Mouse (Mus musculus) limb, embryonic 10.5 days (tissue): Measurements from ENCODE around the gene Chrng. TPM values are rescaled to one million over a fixed set of nuclear protein-coding genes. Genes with fewer than 3 reads are reported as not detected.

Source experiments
- DNase-seq: peaks from one replicate; pipeline ENCODE4 v3.0.0-alpha.2; 2017; ENCODE audit warnings: low spot score
- H3K27ac ChIP-seq: fragments of 300-500 bp; sonication (generic); 2 replicates; pipeline ENCODE4 v1.5.1; 2016; ENCODE audit warnings: mild to moderate bottlenecking
- H3K27me3 ChIP-seq: fragments of 300-500 bp; sonication (generic); 2 replicates; pipeline ENCODE4 v1.6.1; 2016; ENCODE audit warnings: low read depth, mild to moderate bottlenecking; ENCODE audit not compliant: poor library complexity, severe bottlenecking
- H3K36me3 ChIP-seq: fragments of 300-500 bp; sonication (generic); 2 replicates; pipeline ENCODE4 v1.6.1; 2016; ENCODE audit warnings: mild to moderate bottlenecking, moderate library complexity
- H3K4me1 ChIP-seq: fragments of 300-500 bp; sonication (generic); 2 replicates; pipeline ENCODE4 v1.6.1; 2016
- H3K4me3 ChIP-seq: fragments of 300-500 bp; sonication (generic); 2 replicates; pipeline ENCODE4 v1.5.1; 2016; ENCODE audit warnings: mild to moderate bottlenecking, moderate library complexity
- H3K9me3 ChIP-seq: fragments of 300-500 bp; sonication (generic); replicated peaks from 2 replicates; pipeline ENCODE4 v1.6.1; 2016; ENCODE audit warnings: mild to moderate bottlenecking
- WGBS: fragments of 180-500 bp; shearing (Covaris S2); methylation state at CpG from one replicate; pipeline ENCODE4 v1.1.7; 2016; 5-methylcytosine and 5-hydroxymethylcytosine counted together
- polyA plus RNA-seq: library from polyadenylated mRNA; unstranded; fragments of >200 nt; fragmentation: Nextera tagmentation; extraction: Ambion mirVana; gene quantifications from 2 replicates; pipeline ENCODE4 v1.2.1, GENCODE M21; 2016

Chrng gene
- polyA plus RNA-seq, 1 experiment from 2014 or later: 0.81 TPM

- WGBS: 32% methylated on average over 9 of the region's 9 CpGs
- Histone ChIP-seq H3K36me3 (no peaks in the 10 kb centered on the region), H3K4me3 (no peak within 1 kb of the TSS), H3K27me3 (peaks cover 82% of the 10 kb centered on the region), H3K4me1 (peaks cover 21% of the 10 kb centered on the region), H3K9me3 (no peaks in the 10 kb centered on the region), H3K27ac (no peak within 1 kb of the TSS)
- DNase-seq: no peak
These were observed 21.4 kb upstream of the Chrng start, which contains the start of gene Prss56 for GRCm38 (mm10) chr1:87183013-87183412. TSS of gene Prss56 (plus strand) at chr1:87183313.

- DNase-seq: peak; percentile 52
- Histone ChIP-seq H3K4me1 (peaks cover 21% of the 10 kb centered on the region), H3K27ac (no peak overlapping the region), H3K9me3 (no peaks in the 10 kb centered on the region), H3K36me3 (no peaks in the 10 kb centered on the region), H3K27me3 (peaks cover 94% of the 10 kb centered on the region), H3K4me3 (no peak overlapping the region)
- 31% methylated on average over 15 of the region's 15 CpGs for WGBS
These were observed 20.3 kb upstream of the Chrng start for GRCm38 (mm10) chr1:87183998-87184750.

GRCm38 (mm10) chr1:87184751-87185139, 19.7 kb upstream of the Chrng start:
- DNase-seq: peak; percentile 74
- Histone ChIP-seq H3K36me3 (no peaks in the 10 kb centered on the region), H3K27me3 (peaks cover 100% of the 10 kb centered on the region), H3K9me3 (no peaks in the 10 kb centered on the region), H3K4me1 (peaks cover 21% of the 10 kb centered on the region), H3K27ac (no peak overlapping the region), H3K4me3 (no peak overlapping the region)
- 13% methylated on average over 20 of the region's 20 CpGs for WGBS

GRCm38 (mm10) chr1:87185526-87185925, 18.9 kb upstream of the Chrng start:
- peaks cover 92% of the 10 kb centered on the region for H3K27me3 ChIP-seq
- no peaks in the 10 kb centered on the region for H3K9me3 ChIP-seq
- WGBS: 8% methylated on average over 13 of the region's 13 CpGs
- H3K4me3 ChIP-seq: 0 out of 2 replicates have a peak overlapping the region, but pooled peaks have one; percentile 62
- peaks cover 27% of the 10 kb centered on the region for H3K4me1 ChIP-seq
- H3K27ac ChIP-seq: no peak overlapping the region
- DNase-seq: no peak
- H3K36me3 ChIP-seq: no peaks in the 10 kb centered on the region

GRCm38 (mm10) chr1:87186261-87187036, 18.0 kb upstream of the Chrng start:
- H3K9me3 ChIP-seq: no peaks in the 10 kb centered on the region
- no peak for DNase-seq
- peaks cover 83% of the 10 kb centered on the region for H3K27me3 ChIP-seq
- H3K4me1 ChIP-seq: peaks cover 33% of the 10 kb centered on the region
- H3K36me3 ChIP-seq: no peaks in the 10 kb centered on the region
- H3K4me3 ChIP-seq: peak overlapping the region; percentile 62
- H3K27ac ChIP-seq: peak overlapping the region; percentile 77
- 2% methylated on average over 54 of the region's 54 CpGs for WGBS

- H3K4me1 ChIP-seq: peaks cover 33% of the 10 kb centered on the region
- peak overlapping the region; percentile 62 for H3K4me3 ChIP-seq
- peaks cover 78% of the 10 kb centered on the region for H3K27me3 ChIP-seq
- WGBS: under 1% methylated on average over 15 of the region's 15 CpGs
- H3K27ac ChIP-seq: peak overlapping the region; percentile 77
- H3K9me3 ChIP-seq: no peaks in the 10 kb centered on the region
- no peaks in the 10 kb centered on the region for H3K36me3 ChIP-seq
- peak; percentile 97 for DNase-seq
These were observed 17.5 kb upstream of the Chrng start for GRCm38 (mm10) chr1:87187037-87187355.

- H3K27me3 ChIP-seq: peaks cover 51% of the 10 kb centered on the region
- H3K4me1 ChIP-seq: peaks cover 27% of the 10 kb centered on the region
- peak within 1 kb of the TSS; percentile 50; the same call in 1 of the 2 replicates for H3K27ac ChIP-seq
- H3K4me3 ChIP-seq: no peak within 1 kb of the TSS
- H3K36me3 ChIP-seq: no peaks in the 10 kb centered on the region
- H3K9me3 ChIP-seq: no peaks in the 10 kb centered on the region
- 28% methylated on average over 4 of the region's 4 CpGs for WGBS
- DNase-seq: no peak
These were observed 14.0 kb upstream of the Chrng start, which contains the start of gene Chrnd for GRCm38 (mm10) chr1:87190429-87190828. TSS of gene Chrnd (plus strand) at chr1:87190607.

- no peaks in the 10 kb centered on the region for H3K4me1 ChIP-seq
- 82% methylated on average over 9 of the region's 9 CpGs for WGBS
- no peaks in the 10 kb centered on the region for H3K9me3 ChIP-seq
- H3K36me3 ChIP-seq: no peaks in the 10 kb centered on the region
- DNase-seq: no peak
- H3K27ac ChIP-seq: no peak overlapping the region
- H3K27me3 ChIP-seq: peaks cover 4% of the 10 kb centered on the region; the same call in 1 of the 2 replicates
- H3K4me3 ChIP-seq: no peak overlapping the region
These were observed 7.2 kb upstream of the Chrng start for GRCm38 (mm10) chr1:87197296-87197695.

GRCm38 (mm10) chr1:87198119-87199065, 6.1 kb upstream of the Chrng start:
- no peaks in the 10 kb centered on the region for H3K9me3 ChIP-seq
- H3K27ac ChIP-seq: no peak overlapping the region
- no peaks in the 10 kb centered on the region for H3K36me3 ChIP-seq
- no peaks in the 10 kb centered on the region for H3K4me1 ChIP-seq
- H3K27me3 ChIP-seq: no peaks in the 10 kb centered on the region
- WGBS: 86% methylated on average over 12 of the region's 12 CpGs
- DNase-seq: no peak
- H3K4me3 ChIP-seq: no peak overlapping the region

- Histone ChIP-seq H3K9me3 (no peaks in the 10 kb centered on the region), H3K27me3 (peaks cover 5% of the 10 kb centered on the region), H3K36me3 (no peaks in the 10 kb centered on the region), H3K27ac (no peak overlapping the region), H3K4me3 (no peak overlapping the region), H3K4me1 (peaks cover 11% of the 10 kb centered on the region)
- no peak for DNase-seq
- WGBS: 84% methylated on average over 2 of the region's 2 CpGs
These were observed 3.6 kb upstream of the Chrng start for GRCm38 (mm10) chr1:87200811-87201210.

GRCm38 (mm10) chr1:87201848-87202247, 2.6 kb upstream of the Chrng start:
- H3K4me3 ChIP-seq: no peak overlapping the region

GRCm38 (mm10) chr1:87203779-87204178, 678 bp upstream of the Chrng start:
- Histone ChIP-seq H3K9me3 (no peaks in the 10 kb centered on the region), H3K36me3 (no peaks in the 10 kb centered on the region), H3K27ac (no peak overlapping the region), H3K4me1 (peaks cover 19% of the 10 kb centered on the region), H3K27me3 (peaks cover 34% of the 10 kb centered on the region), H3K4me3 (no peak overlapping the region)
- no peak for DNase-seq
- WGBS: 82% methylated on average over 5 of the region's 5 CpGs

More at GRCm38 (mm10) chr1:87201848-87202247, 2.6 kb upstream of the Chrng start:
- H3K36me3 ChIP-seq: no peaks in the 10 kb centered on the region
- peaks cover 19% of the 10 kb centered on the region for H3K4me1 ChIP-seq
- DNase-seq: no peak
- H3K27ac ChIP-seq: no peak overlapping the region
- no peaks in the 10 kb centered on the region for H3K9me3 ChIP-seq
- WGBS: 58% methylated on average over 1 of the region's 1 CpGs
- peaks cover 15% of the 10 kb centered on the region for H3K27me3 ChIP-seq
